Mouse (Mus musculus): ENCODE data around the gene Cpt1b.

Cpt1b gene

GRCm38 (mm10) chr15:89425711-89426121 is at the start of gene Cpt1b:
Gene Cpt1b (minus strand): TSS chr15:89425863.
- DNase-seq (ENCODE audit: low read depth) = no peak

- no peak for DNase-seq (ENCODE audit: low read depth)
These were observed 49.6 kb upstream of the Cpt1b start for GRCm38 (mm10) chr15:89475293-89475600.

- DNase-seq (ENCODE audit: low read depth) = no peak
These were observed 49.1 kb upstream of the Cpt1b start for GRCm38 (mm10) chr15:89474596-89475292.

DNA sequence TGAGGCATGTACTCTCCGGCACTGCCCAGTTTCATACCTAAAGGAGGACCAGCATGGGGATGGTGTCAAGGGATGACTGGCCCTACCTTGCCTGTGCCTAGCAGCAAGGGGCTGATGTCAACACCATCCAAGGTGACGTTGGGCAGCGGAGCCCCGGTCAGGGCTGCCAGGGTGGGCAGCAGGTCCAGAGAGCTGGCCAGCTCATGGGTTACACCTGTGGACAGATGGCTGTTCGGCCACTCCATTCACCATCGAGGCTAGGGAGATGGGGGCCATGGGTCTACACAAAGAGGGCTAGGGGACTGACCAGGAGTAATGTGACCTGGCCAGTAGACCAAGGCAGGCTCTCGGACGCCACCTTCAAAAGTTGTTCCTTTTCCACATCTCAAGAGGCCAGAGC is 48.3 kb upstream of the Cpt1b start:
- DNase-seq (ENCODE audit: low read depth) = no peak

GRCm38 (mm10) chr15:89473370-89473769 is 47.7 kb upstream of the Cpt1b start:
- no peak for DNase-seq (ENCODE audit: low read depth)

DNA sequence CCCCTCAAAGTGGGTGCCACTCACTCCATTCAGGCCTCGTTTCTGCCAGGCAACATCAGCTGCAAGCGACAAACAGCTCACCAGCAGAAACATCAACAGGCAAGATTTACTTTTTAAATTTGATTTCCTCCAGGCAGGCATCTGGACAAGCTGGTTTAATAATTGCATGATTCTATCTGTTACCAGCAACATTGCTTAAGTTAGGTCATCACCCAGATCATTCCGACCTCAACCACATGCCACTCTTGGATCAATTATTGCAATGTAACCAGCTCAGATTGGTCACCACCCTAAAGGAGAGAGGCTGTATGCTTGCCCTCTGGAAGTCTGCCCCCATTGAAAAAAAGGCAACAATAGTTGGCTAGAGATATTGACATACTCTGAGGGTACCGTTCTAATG is 45.8 kb upstream of the Cpt1b start:
- no peak for DNase-seq (ENCODE audit: low read depth)

- DNase-seq (ENCODE audit: low read depth) = no peak
These were observed 42.9 kb upstream of the Cpt1b start for GRCm38 (mm10) chr15:89468577-89468976.

DNA sequence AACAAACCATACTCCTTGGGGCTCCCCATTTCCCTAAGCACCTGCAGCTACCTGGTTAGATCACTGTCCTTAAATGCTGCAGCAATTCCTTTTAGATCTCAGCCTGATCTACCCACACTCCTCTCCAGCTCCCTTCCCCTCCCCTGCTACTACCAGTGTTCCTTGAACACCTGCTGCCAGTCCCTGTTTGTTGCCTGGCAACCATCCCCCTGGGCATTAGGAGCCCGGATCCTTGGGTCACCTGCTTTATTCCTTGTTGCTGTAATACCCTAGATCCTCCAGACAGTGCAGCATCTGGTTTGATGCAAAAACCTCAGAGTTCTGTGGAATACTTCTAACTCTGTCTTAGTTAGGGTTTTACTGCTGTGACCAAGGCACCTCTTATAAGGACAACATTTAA is 39.4 kb upstream of the Cpt1b start:
- no peak for DNase-seq (ENCODE audit: low read depth)

GRCm38 (mm10) chr15:89463334-89464235 is 37.9 kb upstream of the Cpt1b start:
- DNase-seq (ENCODE audit: low read depth) = no peak

DNA sequence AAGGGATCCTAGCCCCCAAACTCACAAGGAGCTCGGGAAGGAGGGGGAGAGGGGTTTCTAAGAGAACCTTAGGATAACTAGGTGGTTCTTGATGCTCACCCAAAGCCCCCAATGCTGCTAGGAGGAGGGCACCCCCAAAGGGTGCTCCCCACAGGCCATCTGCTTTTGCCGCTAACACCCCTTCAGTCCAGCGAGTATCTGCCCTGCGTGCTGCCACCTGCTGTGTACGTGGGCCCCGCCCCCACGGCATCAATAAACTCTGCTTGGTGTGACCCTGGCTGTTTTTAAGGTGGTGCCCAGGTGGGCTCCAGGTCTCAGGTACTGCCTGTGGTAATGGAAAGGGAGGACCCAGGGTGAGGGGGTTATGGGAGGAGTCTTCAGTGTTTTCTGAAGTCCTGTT is 36.5 kb upstream of the Cpt1b start:
- DNase-seq (ENCODE audit: low read depth) = no peak

DNA sequence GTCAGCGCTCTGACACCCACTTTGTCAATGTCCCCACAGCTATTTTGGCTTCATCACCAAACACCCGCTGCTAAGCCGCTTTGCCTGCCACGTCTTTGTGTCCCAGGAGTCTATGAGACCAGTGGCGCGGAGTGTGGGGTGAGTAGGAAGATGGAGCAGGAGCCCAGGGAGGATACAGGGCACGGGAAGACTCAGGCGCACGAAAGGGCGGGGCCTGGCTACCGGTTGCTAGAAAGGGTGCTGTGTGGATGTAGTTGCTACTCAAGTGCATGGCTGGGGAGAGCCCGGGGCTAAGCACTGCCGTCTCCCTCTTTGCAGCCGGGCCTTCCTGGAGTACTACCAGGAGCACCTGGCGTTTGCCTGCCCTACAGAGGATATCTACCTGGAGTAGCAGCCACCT is 35.7 kb upstream of the Cpt1b start:
- no peak for DNase-seq (ENCODE audit: low read depth)

- no peak for DNase-seq (ENCODE audit: low read depth)
These were observed 34.6 kb upstream of the Cpt1b start for GRCm38 (mm10) chr15:89460298-89460697.

- no peak for DNase-seq (ENCODE audit: low read depth)
These were observed 34.2 kb upstream of the Cpt1b start for GRCm38 (mm10) chr15:89459821-89460220.

DNA sequence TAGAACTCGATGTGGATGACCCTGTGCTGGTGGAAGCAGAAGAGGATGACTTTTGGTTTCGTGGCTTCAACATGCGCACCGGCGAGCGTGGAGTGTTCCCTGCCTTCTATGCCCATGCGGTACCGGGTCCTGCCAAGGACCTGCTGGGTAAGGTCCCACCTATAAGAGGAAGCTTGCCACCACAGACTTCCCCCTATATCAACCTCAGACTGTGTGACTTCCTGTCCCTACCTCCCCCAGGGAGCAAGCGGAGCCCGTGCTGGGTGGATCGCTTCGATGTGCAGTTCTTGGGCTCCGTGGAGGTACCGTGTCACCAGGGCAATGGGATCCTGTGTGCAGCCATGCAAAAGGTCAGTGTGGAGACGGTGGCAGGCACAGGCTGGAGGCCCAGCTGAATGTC is 33.3 kb upstream of the Cpt1b start:
- no peak for DNase-seq (ENCODE audit: low read depth)

DNA sequence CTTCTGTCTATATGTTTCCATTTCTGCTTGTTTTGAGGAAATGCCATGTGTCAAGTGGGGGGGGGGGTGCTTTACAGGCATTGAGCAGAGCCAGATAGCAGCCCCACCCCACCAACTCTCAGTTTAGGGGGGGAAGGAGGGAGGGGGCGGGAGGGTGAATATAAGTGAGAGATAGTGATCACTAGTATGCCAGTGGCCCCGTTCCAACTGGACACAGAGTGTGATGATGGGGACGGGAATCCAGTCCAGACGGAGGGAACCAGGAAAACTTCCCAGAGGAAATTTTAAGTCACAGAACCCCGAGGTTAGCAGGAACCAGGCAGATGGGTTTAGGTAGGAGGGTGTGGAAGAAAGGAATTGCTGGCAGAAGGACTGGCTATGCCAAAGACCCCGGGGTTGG is 30.0 kb upstream of the Cpt1b start:
- DNase-seq (ENCODE audit: low read depth) = no peak

DNA sequence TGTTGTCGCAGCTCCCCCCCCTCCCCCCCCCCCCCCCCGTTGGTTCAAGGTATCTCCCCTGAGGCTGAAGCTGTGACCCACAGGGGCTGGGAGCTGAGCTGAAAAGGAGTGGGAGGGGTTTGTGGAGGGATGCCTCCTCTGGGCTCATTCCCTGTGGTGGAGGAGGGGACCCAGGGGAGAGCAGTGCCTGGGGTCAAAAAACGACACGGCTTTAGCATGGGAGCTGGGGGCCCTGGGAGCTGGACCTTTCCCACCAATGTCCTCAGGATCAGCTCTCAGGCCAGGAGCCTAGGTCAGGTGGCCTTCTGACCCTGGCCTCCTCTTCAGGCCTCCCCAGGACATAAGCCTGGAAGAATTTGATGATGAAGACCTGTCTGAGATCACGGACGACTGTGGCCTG is 29.2 kb upstream of the Cpt1b start:
- no peak for DNase-seq (ENCODE audit: low read depth)

GRCm38 (mm10) chr15:89453865-89454478 is 28.3 kb upstream of the Cpt1b start, which contains the start of gene Mapk8ip2:
Gene Mapk8ip2 (plus strand): TSS chr15:89453913.
- DNase-seq (ENCODE audit: low read depth) = no peak

DNA sequence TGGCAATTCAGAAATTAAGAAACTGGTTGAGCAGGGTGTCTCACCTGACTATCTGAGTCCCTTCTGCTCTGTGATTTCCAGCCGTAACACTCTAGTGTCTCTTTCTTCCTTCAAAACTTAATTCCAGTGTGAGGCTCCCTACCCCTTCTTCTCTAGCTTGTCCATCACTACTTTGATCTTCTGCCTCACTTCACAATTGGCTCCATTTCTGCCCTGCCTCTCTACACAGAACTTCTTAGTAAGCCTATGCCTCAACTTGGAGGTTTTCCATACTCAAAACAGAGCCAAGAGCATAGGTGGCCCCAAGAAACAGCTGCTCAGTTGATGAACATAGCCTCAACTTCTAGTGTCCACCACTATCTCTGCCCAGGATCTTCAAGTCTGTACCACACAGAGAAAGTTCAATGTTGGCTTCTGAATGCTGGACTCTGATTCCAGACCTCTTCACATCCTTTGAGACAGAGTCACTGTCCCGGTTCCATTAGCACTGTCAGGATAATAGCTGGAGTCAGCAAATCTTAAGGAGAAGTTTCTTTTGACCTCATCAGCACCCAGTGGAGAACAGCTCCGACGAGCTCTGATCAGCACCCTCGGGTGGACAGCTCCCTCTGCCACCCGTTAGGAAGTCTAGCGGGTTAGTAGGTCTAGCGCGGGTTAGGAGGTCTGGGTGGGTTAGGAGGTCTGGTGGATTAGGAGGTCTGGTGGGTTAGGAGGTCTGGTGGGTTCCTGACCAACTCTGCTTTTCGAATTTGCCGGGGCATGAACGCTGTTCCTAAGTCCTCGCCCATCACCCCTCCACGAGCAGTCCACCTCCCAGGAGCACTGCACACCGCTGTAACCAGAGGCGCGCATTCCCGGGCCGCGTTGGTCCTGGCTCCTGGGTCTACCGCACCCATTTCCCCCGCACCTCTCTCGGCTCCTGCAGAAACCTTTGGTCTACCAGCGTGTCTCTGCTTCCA is 27.5 kb upstream of the Cpt1b start:
- DNase-seq (ENCODE audit: low read depth) = no peak

DNA sequence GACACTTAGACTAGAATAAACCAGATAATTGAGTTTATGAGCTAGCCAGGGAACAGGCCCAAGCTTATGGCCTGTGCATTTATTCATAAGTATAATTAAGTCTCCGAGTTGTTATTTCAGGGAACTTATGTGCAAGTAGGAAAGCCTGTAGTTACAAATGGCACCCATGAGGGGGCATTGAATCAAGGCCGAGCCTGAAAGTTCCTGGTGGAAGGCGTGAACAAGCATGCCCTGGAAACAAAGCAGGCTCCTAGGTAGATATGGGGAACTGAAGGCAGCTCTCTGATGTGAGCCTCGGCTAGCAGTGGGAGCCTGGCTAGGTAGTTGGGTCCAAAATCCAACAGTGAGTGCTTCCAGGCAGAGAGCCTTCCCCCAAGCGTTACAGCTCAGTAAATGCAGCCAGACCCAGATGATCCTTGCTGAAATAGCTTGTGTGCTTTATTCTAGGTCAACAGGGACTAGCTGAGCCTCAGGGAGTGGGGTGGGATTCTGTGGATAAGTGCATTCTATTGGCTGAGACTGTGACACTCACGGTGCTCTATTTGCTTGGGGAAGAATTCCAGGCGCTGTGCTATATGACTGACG is 16.9 kb upstream of the Cpt1b start:
- no peak for DNase-seq (ENCODE audit: low read depth)

DNA sequence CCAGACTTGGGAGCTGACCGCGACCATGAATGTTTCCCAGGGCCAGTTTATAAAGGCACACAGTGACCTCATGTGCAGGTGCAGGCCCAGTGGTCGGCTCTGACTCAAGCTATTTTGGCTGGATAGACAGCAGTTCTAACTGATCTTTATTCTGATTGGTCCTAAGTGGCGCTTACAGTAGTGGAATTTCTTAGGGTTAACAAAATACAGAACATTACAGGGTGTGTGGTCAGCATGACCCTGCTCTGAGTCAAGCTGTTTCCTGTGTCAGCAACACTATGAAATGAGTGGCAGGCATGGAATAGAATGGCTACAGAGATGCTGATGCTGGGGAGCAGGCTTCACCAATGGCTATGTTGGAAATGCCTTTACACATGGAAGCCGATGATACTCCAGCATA is 10.2 kb upstream of the Cpt1b start:
- DNase-seq (ENCODE audit: low read depth) = no peak

DNA sequence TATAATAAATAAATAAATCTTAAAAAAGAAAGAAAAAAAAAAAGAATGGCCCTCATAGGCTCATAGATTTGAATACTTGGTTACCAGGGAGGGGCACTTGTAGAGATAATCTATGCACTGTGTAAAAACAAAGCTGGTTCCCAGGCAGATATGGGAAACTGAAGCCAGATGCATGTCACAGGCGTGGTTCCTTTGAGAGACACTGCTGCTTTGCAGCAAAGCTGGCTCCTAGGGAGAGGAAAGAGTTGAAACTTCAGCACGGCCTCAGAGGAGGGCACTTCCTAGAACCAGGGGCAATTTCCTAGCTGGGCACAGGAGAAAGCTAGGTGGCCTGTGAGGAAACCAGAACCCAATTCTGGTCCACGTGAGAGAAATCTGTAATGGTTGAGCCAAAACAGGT is 8.5 kb upstream of the Cpt1b start:
- DNase-seq (ENCODE audit: low read depth) = no peak

DNA sequence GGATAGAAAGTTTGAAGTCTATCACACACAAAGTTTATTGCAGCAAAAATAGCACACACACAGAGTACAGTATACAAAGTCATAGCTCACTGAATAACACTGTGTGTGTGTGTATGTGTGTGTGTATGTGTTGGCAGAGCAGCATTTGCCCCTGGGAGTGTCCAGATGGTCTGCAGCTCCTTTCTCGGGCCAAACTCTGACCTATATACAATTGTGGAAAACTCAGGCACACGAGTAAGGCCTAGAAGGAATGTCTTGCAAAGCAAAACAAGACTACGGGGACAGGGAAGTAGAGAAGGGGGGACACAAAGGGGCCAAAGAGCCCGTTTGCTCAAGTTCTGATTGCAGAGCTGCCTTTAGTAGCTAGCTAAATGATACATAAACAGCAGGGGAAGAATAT is 7.3 kb upstream of the Cpt1b start:
- DNase-seq (ENCODE audit: low read depth) = no peak
